Mouse (Mus musculus) embryonic facial prominence, embryonic 12.5 days (tissue): ENCODE measurements at regions not wholly inside any gene's neighbourhood (a gene's known extent, or its start where the extent isn't known, plus 50 kb on each side); places are given as distances from the start of the nearest gene placed in this dataset.

Source experiments
- ATAC-seq: fragments of 200-750 bp; cut with Nextera tagmentation; 2 replicates; pipeline ENCODE4 v1.8.0; 2017; ENCODE audit not compliant: insufficient number of reproducible peaks, insufficient read depth, low FRiP score, low TSS enrichment
- H3K27ac ChIP-seq: fragments of 300-500 bp; sonication (generic); 2 replicates; pipeline ENCODE4 v1.5.1; 2016; ENCODE audit warnings: mild to moderate bottlenecking
- H3K27me3 ChIP-seq: fragments of 300-500 bp; sonication (generic); 2 replicates; pipeline ENCODE4 v1.6.1; 2016; ENCODE audit warnings: mild to moderate bottlenecking, moderate library complexity
- H3K36me3 ChIP-seq: fragments of 300-500 bp; sonication (generic); 2 replicates; pipeline ENCODE4 v1.6.1; 2016; ENCODE audit warnings: mild to moderate bottlenecking
- H3K4me1 ChIP-seq: fragments of 300-500 bp; sonication (generic); 2 replicates; pipeline ENCODE4 v1.6.1; 2016
- H3K4me2 ChIP-seq: fragments of 300-500 bp; sonication (generic); replicated peaks from 2 replicates; pipeline ENCODE4 v1.6.1; 2016; ENCODE audit warnings: mild to moderate bottlenecking, moderate library complexity
- H3K4me3 ChIP-seq: fragments of 300-500 bp; sonication (generic); 2 replicates; pipeline ENCODE4 v1.5.1; 2016; ENCODE audit warnings: mild to moderate bottlenecking
- H3K9ac ChIP-seq: fragments of 300-500 bp; sonication (generic); 2 replicates; pipeline ENCODE4 v1.6.1; 2016; ENCODE audit warnings: mild to moderate bottlenecking, moderate library complexity
- H3K9me3 ChIP-seq: fragments of 300-500 bp; sonication (generic); 2 replicates; pipeline ENCODE4 v1.6.1; 2016; ENCODE audit warnings: mild to moderate bottlenecking, moderate library complexity
- WGBS: fragments of 180-500 bp; shearing (Covaris S2); methylation state at CpG from one replicate; pipeline ENCODE4 v1.1.7; 2016; 5-methylcytosine and 5-hydroxymethylcytosine counted together

DNA sequence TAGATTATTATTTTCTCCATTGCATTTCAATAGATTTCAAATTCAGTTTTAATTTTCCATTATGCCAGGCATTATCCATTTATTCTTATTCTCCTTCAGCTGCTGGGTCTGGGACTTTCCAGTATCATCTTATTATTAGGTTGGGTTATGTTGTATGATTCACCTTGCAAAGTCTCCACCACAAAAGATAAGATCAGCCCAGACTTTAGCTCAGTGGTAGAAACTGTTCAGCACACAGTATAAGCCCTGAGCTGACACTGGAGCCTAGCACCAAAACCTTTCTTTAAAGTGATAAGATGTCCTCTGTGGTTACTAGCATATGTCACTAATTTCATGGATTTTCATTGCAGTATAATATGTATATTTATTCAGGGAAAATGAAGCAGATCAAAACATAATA is 117.5 kb downstream of the Chst2 start:
- Histone ChIP-seq H3K4me3 (no peak overlapping the region), H3K27me3 (no peaks in the 10 kb centered on the region), H3K27ac (no peak overlapping the region), H3K4me2 (no peak overlapping the region), H3K36me3 (no peaks in the 10 kb centered on the region), H3K9ac (no peak overlapping the region), H3K9me3 (no peaks in the 10 kb centered on the region), H3K4me1 (no peaks in the 10 kb centered on the region)
- no peak for ATAC-seq

DNA sequence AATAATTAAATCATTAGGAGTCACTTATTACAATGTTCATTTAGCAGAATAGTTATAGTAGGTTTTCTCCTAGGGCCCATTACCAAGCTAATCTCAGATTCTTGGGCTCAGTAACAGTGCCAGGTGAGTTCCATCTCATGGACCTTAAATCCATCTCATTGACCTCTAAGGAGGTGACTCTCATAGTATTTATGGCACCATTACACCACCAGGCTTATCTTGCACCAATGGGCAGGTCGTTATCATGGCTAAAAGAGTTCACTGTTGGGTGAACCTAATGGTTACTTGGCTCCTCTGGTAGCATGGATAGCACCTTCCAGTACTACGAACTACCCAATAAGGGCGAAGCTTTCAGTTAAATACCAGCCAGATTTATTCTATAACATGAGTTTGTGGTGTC is 123.5 kb downstream of the Chst2 start:
- no peak overlapping the region for H3K4me3 ChIP-seq
- H3K27ac ChIP-seq = no peak overlapping the region
- H3K4me2 ChIP-seq = no peak overlapping the region
- no peaks in the 10 kb centered on the region for H3K27me3 ChIP-seq
- 86% methylated on average over 3 of the region's 3 CpGs for WGBS
- no peaks in the 10 kb centered on the region for H3K4me1 ChIP-seq
- no peak for ATAC-seq
- H3K9me3 ChIP-seq = no peaks in the 10 kb centered on the region
- no peaks in the 10 kb centered on the region for H3K36me3 ChIP-seq
- no peak overlapping the region for H3K9ac ChIP-seq

DNA sequence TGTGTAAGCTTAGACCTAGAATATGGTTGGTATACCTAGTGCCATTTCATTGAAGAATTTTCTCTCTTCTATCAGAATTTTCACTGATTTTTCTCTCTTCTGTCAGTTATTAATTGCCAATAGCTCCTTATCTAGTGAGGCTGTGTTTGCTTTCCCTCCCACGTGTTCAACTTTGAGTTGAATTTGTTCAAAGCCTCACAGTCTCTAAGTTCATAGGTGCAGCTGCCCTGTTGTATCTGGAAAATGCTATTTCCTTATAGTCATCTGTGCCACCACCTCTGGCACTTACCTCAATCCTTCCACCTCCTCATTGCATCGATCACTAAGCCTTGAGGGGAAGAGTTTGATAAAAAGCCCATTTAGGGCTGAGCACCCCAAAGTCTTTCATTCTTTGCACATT is 124.0 kb downstream of the Chst2 start:
- H3K27ac ChIP-seq = no peak overlapping the region
- H3K4me2 ChIP-seq = no peak overlapping the region
- ATAC-seq = no peak
- no peaks in the 10 kb centered on the region for H3K36me3 ChIP-seq
- 85% methylated on average over 2 of the region's 2 CpGs for WGBS
- no peaks in the 10 kb centered on the region for H3K9me3 ChIP-seq
- H3K4me1 ChIP-seq = no peaks in the 10 kb centered on the region
- no peak overlapping the region for H3K9ac ChIP-seq
- H3K4me3 ChIP-seq = no peak overlapping the region
- H3K27me3 ChIP-seq = no peaks in the 10 kb centered on the region
